12 mouse cellular contexts compared by ENCODE assay signal in the genomic region with DNA sequence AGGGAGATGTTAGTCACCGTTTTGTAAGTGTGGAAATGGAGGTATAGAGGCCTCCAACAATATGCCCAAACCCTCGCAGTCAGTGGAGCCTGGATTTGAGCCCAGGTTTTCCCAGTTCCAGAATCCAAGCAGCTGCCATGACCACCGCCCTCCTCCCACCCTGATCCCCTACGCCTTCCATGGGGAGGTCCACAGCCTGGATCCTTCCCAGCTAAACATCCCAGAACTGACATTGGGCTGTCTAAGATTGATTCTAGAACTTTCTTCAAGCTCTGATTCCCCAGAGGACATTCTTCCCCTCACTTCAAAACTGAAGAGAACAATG.
DNase-seq lines count a peak whose midpoint lies in the region; ATAC-seq and TF ChIP-seq lines count a peak whose summit lies in the region.
"Had no signal": no experiment of that assay in that cellular context is flagged by ENCODE, and none has a peak within 500 bp of the region (broad histone marks: within the 10 kb centered on the region; RNA-seq: fewer than 3 reads in every experiment).

No protein-coding gene starts in this region.

- DNase-seq in cerebellum, postnatal 10 days, result peak; percentile 41
- DNase-seq in cerebellum, adult 11-12 months, result no peak
- no peak for DNase-seq in heart, postnatal 0 days (ENCODE audit: low spot score)
- DNase-seq in heart, adult 2 months, result no peak
- DNase-seq in embryonic facial prominence, embryonic 14.5 days (ENCODE audit: low spot score), result no peak
- DNase-seq: adrenal gland, postnatal 36 days; cerebellum, adult 2 months had no signal

- no peak overlapping the region for H3K4me3 ChIP-seq in heart, postnatal 0 days (ENCODE audit: low read depth, low read length)
- no peak overlapping the region for H3K4me3 ChIP-seq in heart, adult 2 months
- no peak overlapping the region for H3K4me3 ChIP-seq in embryonic facial prominence, embryonic 14.5 days (ENCODE audit: low read depth, low read length)
- H3K4me3 ChIP-seq in intestine, embryonic 16.5 days (ENCODE audit: low read length), result no peak overlapping the region
- H3K4me3 ChIP-seq: limb, embryonic 12.5 days had no signal

- no peak for TF ChIP-seq POLR2A in heart, adult 2 months (IDR thresholded peaks at IDR 0.05; ENCODE audit: insufficient read depth, low read depth, low read length)

- H3K4me1 ChIP-seq in heart, postnatal 0 days (ENCODE audit: control insufficient read depth, insufficient read depth), result peaks cover 34% of the 10 kb centered on the region
- H3K4me1 ChIP-seq in heart, adult 2 months (ENCODE audit: control insufficient read depth, insufficient read depth, low read length), result peaks cover 7% of the 10 kb centered on the region
- peaks cover 17% of the 10 kb centered on the region for H3K4me1 ChIP-seq in embryonic facial prominence, embryonic 14.5 days (ENCODE audit: control insufficient read depth, insufficient read depth, low read length)
- H3K4me1 ChIP-seq in intestine, embryonic 16.5 days (ENCODE audit: control insufficient read depth, insufficient read depth, low read length), result peaks cover 14% of the 10 kb centered on the region

- H3K9ac ChIP-seq in heart, postnatal 0 days (replicated peaks; ENCODE audit: low read depth, low read length), result no peak overlapping the region
- H3K9ac ChIP-seq in heart, adult 2 months (ENCODE audit: low read depth, low read length), result no peak overlapping the region
- H3K9ac ChIP-seq in embryonic facial prominence, embryonic 14.5 days (ENCODE audit: low read depth, low read length), result no peak overlapping the region
- H3K9ac ChIP-seq in intestine, embryonic 16.5 days (ENCODE audit: low read depth, low read length), result no peak overlapping the region
- H3K9ac ChIP-seq: limb, embryonic 12.5 days had no signal

- intact Hi-C loops in heart, adult 2 months (cut with DNase I), result no loop called here

- no peak for TF ChIP-seq CTCF in heart, postnatal 0 days (IDR thresholded peaks at IDR 0.05; ENCODE audit: low read depth)
- no peak for TF ChIP-seq CTCF in heart, adult 2 months (IDR thresholded peaks at IDR 0.05)

- WGBS in heart, postnatal 0 days, result 71% methylated on average over 4 of the region's 4 CpGs
- 34% methylated on average over 4 of the region's 4 CpGs for WGBS in heart, adult 2 months
- WGBS in embryonic facial prominence, embryonic 14.5 days, result 54% methylated on average over 4 of the region's 4 CpGs
- WGBS in intestine, embryonic 16.5 days, result 72% methylated on average over 4 of the region's 4 CpGs

- no peaks in the 10 kb centered on the region for H3K36me3 ChIP-seq in heart, postnatal 0 days (replicated peaks; ENCODE audit: control insufficient read depth, insufficient read depth, low read length)
- no peaks in the 10 kb centered on the region for H3K36me3 ChIP-seq in heart, adult 2 months (ENCODE audit: control insufficient read depth, insufficient read depth, low read length)
- H3K36me3 ChIP-seq in embryonic facial prominence, embryonic 14.5 days (ENCODE audit: control insufficient read depth, insufficient read depth, low read length), result no peaks in the 10 kb centered on the region
- no peaks in the 10 kb centered on the region for H3K36me3 ChIP-seq in intestine, embryonic 16.5 days (ENCODE audit: control insufficient read depth, insufficient read depth, low read length)
- H3K36me3 ChIP-seq: limb, embryonic 12.5 days had no signal

- H3K9me3 ChIP-seq in heart, postnatal 0 days (replicated peaks; ENCODE audit: control insufficient read depth, low read length), result no peaks in the 10 kb centered on the region
- H3K9me3 ChIP-seq in embryonic facial prominence, embryonic 14.5 days (ENCODE audit: control insufficient read depth, low read length), result no peaks in the 10 kb centered on the region
- H3K9me3 ChIP-seq in intestine, embryonic 16.5 days (ENCODE audit: control insufficient read depth, low read length), result no peaks in the 10 kb centered on the region
- H3K9me3 ChIP-seq: limb, embryonic 12.5 days had no signal

- H3K79me2 ChIP-seq in heart, adult 2 months (replicated peaks; ENCODE audit: control insufficient read depth, insufficient read depth, low read length), result no peaks in the 10 kb centered on the region

- H3K4me2 ChIP-seq in heart, postnatal 0 days (ENCODE audit: low read depth, low read length), result no peak overlapping the region
- H3K4me2 ChIP-seq in embryonic facial prominence, embryonic 14.5 days (ENCODE audit: low read depth, low read length), result 0 out of 2 replicates have a peak overlapping the region, but pooled peaks have one; percentile 41
- H3K4me2 ChIP-seq in intestine, embryonic 16.5 days (ENCODE audit: low read depth, low read length), result no peak overlapping the region
- H3K4me2 ChIP-seq: limb, embryonic 12.5 days had no signal

- no peak for ATAC-seq in heart, postnatal 0 days (ENCODE audit: insufficient read depth, low read depth)
- ATAC-seq in embryonic facial prominence, embryonic 14.5 days (ENCODE audit: low read depth), result peak; percentile 38; the same call in 1 of the 2 replicates
- peak; percentile 13; the same call in 1 of the 2 replicates for ATAC-seq in intestine, embryonic 16.5 days
- no peak for ATAC-seq in CD4-positive, CD25-positive, alpha-beta regulatory T cell, adult 4 months
- ATAC-seq in megakaryocyte, adult 5-6 weeks (ENCODE audit: poor library complexity, severe bottlenecking), result no peak

- H3K27me3 ChIP-seq in heart, postnatal 0 days (ENCODE audit: control insufficient read depth, insufficient read depth, low read length), result no peaks in the 10 kb centered on the region
- H3K27me3 ChIP-seq in heart, adult 2 months (ENCODE audit: control insufficient read depth, insufficient read depth, low read length), result no peaks in the 10 kb centered on the region
- H3K27me3 ChIP-seq in embryonic facial prominence, embryonic 14.5 days (replicated peaks; ENCODE audit: control insufficient read depth, insufficient read depth, low read length), result no peaks in the 10 kb centered on the region
- no peaks in the 10 kb centered on the region for H3K27me3 ChIP-seq in intestine, embryonic 16.5 days (replicated peaks; ENCODE audit: control insufficient read depth, insufficient read depth, low read length)
- H3K27me3 ChIP-seq: limb, embryonic 12.5 days had no signal

- no peak for TF ChIP-seq EP300 in heart, postnatal 0 days (IDR thresholded peaks at IDR 0.05; ENCODE audit: low read depth)
- TF ChIP-seq EP300 in heart, adult 2 months (IDR thresholded peaks at IDR 0.05; ENCODE audit: insufficient read depth, low read depth, low read length), result no peak

- H3K27ac ChIP-seq in heart, postnatal 0 days (ENCODE audit: low read depth), result peak overlapping the region; percentile 65; the same call in 1 of the 2 replicates
- H3K27ac ChIP-seq in heart, adult 2 months, result no peak overlapping the region
- H3K27ac ChIP-seq in embryonic facial prominence, embryonic 14.5 days (replicated peaks; ENCODE audit: low read depth, low read length), result peak overlapping the region; percentile 80
- H3K27ac ChIP-seq in intestine, embryonic 16.5 days (ENCODE audit: low read length), result no peak overlapping the region
- H3K27ac ChIP-seq: kidney, postnatal 0 days had no signal

Comparison
In these comparisons a context has a peak if more than half of its experiments do, and no peak if none do; other contexts are left out.
1. DNase-seq: peak in cerebellum, postnatal 10 days (2 of 2); none in cerebellum, adult 11-12 months (single experiment), heart, postnatal 0 days (single experiment), heart, adult 2 months (0 of 2) and embryonic facial prominence, embryonic 14.5 days (single experiment).
2. H3K27ac ChIP-seq: peak in heart, postnatal 0 days (single experiment) and embryonic facial prominence, embryonic 14.5 days (single experiment); none in heart, adult 2 months (single experiment) and intestine, embryonic 16.5 days (single experiment).
3. ATAC-seq: peak in embryonic facial prominence, embryonic 14.5 days (single experiment) and intestine, embryonic 16.5 days (single experiment); none in heart, postnatal 0 days (single experiment), CD4-positive, CD25-positive, alpha-beta regulatory T cell, adult 4 months (single experiment) and megakaryocyte, adult 5-6 weeks (single experiment).